Mouse (Mus musculus): Measurements from ENCODE around the gene Srm. TPM values are rescaled to one million over a fixed set of nuclear protein-coding genes. Genes with fewer than 3 reads are reported as not detected.

Gene Srm
- polyA plus RNA-seq, 1 experiment from 2014 or later, result 168 TPM

GRCm38 (mm10) chr4:148638302-148638701 is 47.0 kb downstream of the Srm start:
- Histone ChIP-seq H3K9ac (ENCODE audit: low read length) (no peak overlapping the region), H3K9me3 (replicated peaks; ENCODE audit: control insufficient read depth, low read length) (no peaks in the 10 kb centered on the region), H3K4me1 (ENCODE audit: control insufficient read depth, insufficient read depth, low read length) (no peaks in the 10 kb centered on the region), H3K4me3 (ENCODE audit: low read depth, low read length) (no peak overlapping the region), H3K4me2 (ENCODE audit: low read length) (no peak overlapping the region), H3K27me3 (replicated peaks; ENCODE audit: control insufficient read depth, insufficient read depth, low read length) (no peaks in the 10 kb centered on the region), H3K36me3 (ENCODE audit: control insufficient read depth, insufficient read depth, low read length) (no peaks in the 10 kb centered on the region), H3K27ac (ENCODE audit: low read depth, low read length) (no peak overlapping the region)
- DNase-seq (ENCODE audit: low spot score) (no peak), ATAC-seq (no peak)
- WGBS, result 57% methylated on average over 9 of the region's 9 CpGs

GRCm38 (mm10) chr4:148639455-148639854 is 48.2 kb downstream of the Srm start:
- no peak for DNase-seq (ENCODE audit: low spot score)
- no peak for ATAC-seq
- Histone ChIP-seq H3K9me3 (replicated peaks; ENCODE audit: control insufficient read depth, low read length) (no peaks in the 10 kb centered on the region), H3K27ac (ENCODE audit: low read depth, low read length) (no peak overlapping the region), H3K9ac (ENCODE audit: low read length) (no peak overlapping the region), H3K36me3 (ENCODE audit: control insufficient read depth, insufficient read depth, low read length) (no peaks in the 10 kb centered on the region), H3K4me3 (ENCODE audit: low read depth, low read length) (no peak overlapping the region), H3K4me1 (ENCODE audit: control insufficient read depth, insufficient read depth, low read length) (no peaks in the 10 kb centered on the region; the same call in 1 of the 2 replicates), H3K4me2 (ENCODE audit: low read length) (no peak overlapping the region), H3K27me3 (replicated peaks; ENCODE audit: control insufficient read depth, insufficient read depth, low read length) (no peaks in the 10 kb centered on the region)
- WGBS, result 80% methylated on average over 2 of the region's 2 CpGs

- WGBS, result 75% methylated on average over 5 of the region's 5 CpGs
- DNase-seq (ENCODE audit: low spot score) (no peak), ATAC-seq (no peak)
- Histone ChIP-seq H3K9ac (ENCODE audit: low read length) (no peak overlapping the region), H3K4me1 (ENCODE audit: control insufficient read depth, insufficient read depth, low read length) (no peaks in the 10 kb centered on the region; the same call in 1 of the 2 replicates), H3K4me2 (ENCODE audit: low read length) (no peak overlapping the region), H3K4me3 (ENCODE audit: low read depth, low read length) (no peak overlapping the region), H3K27ac (ENCODE audit: low read depth, low read length) (no peak overlapping the region), H3K27me3 (replicated peaks; ENCODE audit: control insufficient read depth, insufficient read depth, low read length) (no peaks in the 10 kb centered on the region), H3K9me3 (replicated peaks; ENCODE audit: control insufficient read depth, low read length) (no peaks in the 10 kb centered on the region), H3K36me3 (ENCODE audit: control insufficient read depth, insufficient read depth, low read length) (no peaks in the 10 kb centered on the region)
These were observed 49.8 kb downstream of the Srm start for GRCm38 (mm10) chr4:148641121-148641520.

- Histone ChIP-seq H3K4me3 (ENCODE audit: low read depth, low read length) (no peak within 1 kb of the TSS), H3K4me2 (ENCODE audit: low read length) (peak within 1 kb of the TSS; percentile 28), H3K9me3 (replicated peaks; ENCODE audit: control insufficient read depth, low read length) (no peaks in the 10 kb centered on the region), H3K4me1 (ENCODE audit: control insufficient read depth, insufficient read depth, low read length) (no peaks in the 10 kb centered on the region; the same call in 1 of the 2 replicates), H3K27me3 (replicated peaks; ENCODE audit: control insufficient read depth, insufficient read depth, low read length) (no peaks in the 10 kb centered on the region), H3K27ac (ENCODE audit: low read depth, low read length) (no peak within 1 kb of the TSS), H3K36me3 (ENCODE audit: control insufficient read depth, insufficient read depth, low read length) (no peaks in the 10 kb centered on the region), H3K9ac (ENCODE audit: low read length) (no peak within 1 kb of the TSS)
- WGBS, result 71% methylated on average over 15 of the region's 15 CpGs
- DNase-seq (ENCODE audit: low spot score) (no peak), ATAC-seq (no peak)
These were observed 52.2 kb downstream of the Srm start, which contains the start of gene Gm572 for GRCm38 (mm10) chr4:148643291-148644156. Gene Gm572, plus strand, starts transcription at chr4:148643317.

GRCm38 (mm10) chr4:148644157-148644511 is 52.8 kb downstream of the Srm start:
- no peak overlapping the region for H3K27ac ChIP-seq (ENCODE audit: low read depth, low read length)
- H3K4me3 ChIP-seq (ENCODE audit: low read depth, low read length), result no peak overlapping the region
- H3K9me3 ChIP-seq (replicated peaks; ENCODE audit: control insufficient read depth, low read length), result no peaks in the 10 kb centered on the region
- 6% methylated on average over 9 of the region's 9 CpGs for WGBS
- H3K27me3 ChIP-seq (replicated peaks; ENCODE audit: control insufficient read depth, insufficient read depth, low read length), result no peaks in the 10 kb centered on the region
- peak overlapping the region; percentile 28 for H3K4me2 ChIP-seq (ENCODE audit: low read length)
- H3K4me1 ChIP-seq (ENCODE audit: control insufficient read depth, insufficient read depth, low read length), result no peaks in the 10 kb centered on the region; the same call in 1 of the 2 replicates
- no peak overlapping the region for H3K9ac ChIP-seq (ENCODE audit: low read length)
- ATAC-seq (no peak), DNase-seq (ENCODE audit: low spot score) (peak; percentile 69)
- H3K36me3 ChIP-seq (ENCODE audit: control insufficient read depth, insufficient read depth, low read length), result no peaks in the 10 kb centered on the region

Other genes with a start within 250 kb of the Srm start
- 14.2 and 14.6 TPM in 2 replicates for gene Ubiad1, start 146.7 kb upstream of the Srm start, polyA plus RNA-seq (2014; fragmentation: Nextera tagmentation; extraction: Ambion mirVana)
- 22.2 and 24.4 TPM in 2 replicates for gene Mtor, start 142.9 kb upstream of the Srm start, polyA plus RNA-seq (2014; fragmentation: Nextera tagmentation; extraction: Ambion mirVana)
- 0.15 and 0.30 TPM in 2 replicates for gene Angptl7, start 91.0 kb upstream of the Srm start, polyA plus RNA-seq (2014; fragmentation: Nextera tagmentation; extraction: Ambion mirVana)
- gene Exosc10, start 33.1 kb upstream of the Srm start, polyA plus RNA-seq (2014; fragmentation: Nextera tagmentation; extraction: Ambion mirVana), result 99.7 and 107 TPM in 2 replicates
- 0.25 TPM in 1 of 2 replicates, not detected in the other for gene Masp2, start 11.1 kb downstream of the Srm start, polyA plus RNA-seq (2014; fragmentation: Nextera tagmentation; extraction: Ambion mirVana)
- gene Tardbp, start 35.5 kb downstream of the Srm start, polyA plus RNA-seq (2014; fragmentation: Nextera tagmentation; extraction: Ambion mirVana), result 127 and 131 TPM in 2 replicates
- not detected in 2 replicates for gene Gm572, start 51.8 kb downstream of the Srm start, polyA plus RNA-seq (2014; fragmentation: Nextera tagmentation; extraction: Ambion mirVana)
- gene Casz1, start 212.9 kb downstream of the Srm start, polyA plus RNA-seq (2014; fragmentation: Nextera tagmentation; extraction: Ambion mirVana), result 0.57 and 1.1 TPM in 2 replicates